Mouse (Mus musculus): ENCODE data around the gene Ift122. TPM values are rescaled to one million over a fixed set of nuclear protein-coding genes. Genes with fewer than 3 reads are reported as not detected.
"Not testable (repeated sequence)": the region's sequence is repeated elsewhere in the genome, so short reads cannot be mapped to it uniquely, and the experiment has no call there.

Ift122 gene
- 10 to 100 TPM; 28.7 to 30.3 TPM for total RNA-seq (2021)
- long read RNA-seq, experiment 1, full-length matches to known transcripts = 33 of 65 reads
- long read RNA-seq, experiment 1, partial matches to known transcripts = 16 of 65 reads
- long read RNA-seq, experiment 1, other reads (novel, unspliced or antisense) = 16 of 65 reads
- long read RNA-seq, experiment 2, full-length matches to known transcripts = 14 of 31 reads
- long read RNA-seq, experiment 2, partial matches to known transcripts = 12 of 31 reads
- long read RNA-seq, experiment 2, other reads (novel, unspliced or antisense) = 5 of 31 reads

DNA sequence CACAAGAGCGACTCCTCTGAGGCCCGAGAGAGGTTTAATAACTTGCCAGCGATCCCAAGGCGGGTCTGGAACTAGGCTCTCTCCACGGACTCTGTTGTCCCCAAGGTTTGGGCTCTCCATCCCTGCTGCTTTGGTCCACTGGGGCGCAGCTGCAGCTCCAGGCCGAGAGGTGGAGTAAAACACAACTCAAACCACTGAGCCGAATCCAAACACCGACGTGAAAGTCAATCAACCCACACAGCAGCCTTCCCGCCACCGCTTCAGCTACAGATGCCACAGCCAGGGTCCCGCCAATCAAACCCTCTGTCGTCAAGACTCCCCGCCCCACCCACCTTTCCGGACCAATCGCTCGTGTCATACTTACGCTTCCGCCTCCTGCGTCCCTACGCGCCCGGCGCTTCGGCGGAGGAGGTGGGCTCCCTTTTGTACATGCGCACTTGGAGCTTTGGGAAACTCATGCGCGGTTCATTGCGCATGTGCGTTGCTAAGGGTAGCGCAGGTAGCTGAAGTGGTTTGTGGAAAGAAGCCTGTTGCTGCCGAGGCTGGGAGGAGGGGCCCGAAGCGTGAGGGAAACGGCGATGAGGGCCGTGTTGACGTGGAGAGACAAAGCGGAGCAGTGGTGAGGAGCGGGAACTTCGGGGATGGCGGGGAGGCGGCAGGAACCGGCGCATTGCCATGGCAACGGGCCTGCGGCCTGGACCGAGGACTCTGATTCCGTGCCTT lies at the start of gene Ift122, which contains the start of gene Mbd4:
Gene Ift122, plus strand, starts transcription at position 380 of the 723 bp plus-strand sequence.
Gene Mbd4, minus strand, starts transcription at position 281 of the 723 bp plus-strand sequence.
- DNase-seq (ENCODE audit: low spot score in 2 of 2) = peak; percentile 97 to 99

DNA sequence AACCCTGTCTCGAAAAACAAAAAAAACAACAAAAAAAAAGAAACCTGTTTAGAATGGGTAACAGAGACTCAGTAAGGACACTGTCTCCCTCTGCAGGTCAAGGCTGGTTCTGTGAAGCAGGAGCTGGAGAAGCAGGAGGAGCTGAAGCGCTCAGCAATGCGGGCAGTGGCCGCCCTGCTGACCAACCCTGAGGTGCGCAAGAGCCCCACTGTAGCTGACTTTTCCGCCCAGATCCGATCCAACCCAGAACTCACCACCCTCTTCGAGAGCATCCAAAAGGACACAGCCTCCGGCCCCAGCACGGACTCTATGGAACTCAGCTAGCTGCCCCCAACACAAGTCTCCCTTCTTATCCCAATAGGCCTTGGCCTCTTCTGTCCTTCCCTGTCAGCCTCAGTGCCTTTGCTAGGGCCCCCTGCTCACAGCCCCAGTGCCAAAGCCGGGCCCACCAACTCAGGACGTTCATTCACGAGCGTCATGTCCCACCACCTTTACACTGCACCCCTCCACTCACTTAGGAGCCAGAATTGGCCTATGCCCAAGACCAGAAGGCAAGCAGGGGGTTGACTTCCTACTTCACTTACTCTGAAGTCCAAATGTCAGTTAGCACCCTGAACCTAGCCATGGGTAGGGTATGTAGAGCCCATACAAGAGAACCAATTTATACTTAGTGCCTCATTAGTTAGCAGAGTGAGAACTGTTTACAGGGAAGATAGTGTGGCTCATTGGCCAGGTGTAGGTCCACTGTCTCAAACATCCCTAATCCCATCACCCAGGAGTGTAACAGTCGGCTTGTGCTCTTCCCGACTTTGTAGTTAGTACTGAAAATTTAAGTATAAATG lies 49.5 kb upstream of the Ift122 start:
- DNase-seq (ENCODE audit: low spot score in 2 of 2) = peak; percentile 78 to 80

DNA sequence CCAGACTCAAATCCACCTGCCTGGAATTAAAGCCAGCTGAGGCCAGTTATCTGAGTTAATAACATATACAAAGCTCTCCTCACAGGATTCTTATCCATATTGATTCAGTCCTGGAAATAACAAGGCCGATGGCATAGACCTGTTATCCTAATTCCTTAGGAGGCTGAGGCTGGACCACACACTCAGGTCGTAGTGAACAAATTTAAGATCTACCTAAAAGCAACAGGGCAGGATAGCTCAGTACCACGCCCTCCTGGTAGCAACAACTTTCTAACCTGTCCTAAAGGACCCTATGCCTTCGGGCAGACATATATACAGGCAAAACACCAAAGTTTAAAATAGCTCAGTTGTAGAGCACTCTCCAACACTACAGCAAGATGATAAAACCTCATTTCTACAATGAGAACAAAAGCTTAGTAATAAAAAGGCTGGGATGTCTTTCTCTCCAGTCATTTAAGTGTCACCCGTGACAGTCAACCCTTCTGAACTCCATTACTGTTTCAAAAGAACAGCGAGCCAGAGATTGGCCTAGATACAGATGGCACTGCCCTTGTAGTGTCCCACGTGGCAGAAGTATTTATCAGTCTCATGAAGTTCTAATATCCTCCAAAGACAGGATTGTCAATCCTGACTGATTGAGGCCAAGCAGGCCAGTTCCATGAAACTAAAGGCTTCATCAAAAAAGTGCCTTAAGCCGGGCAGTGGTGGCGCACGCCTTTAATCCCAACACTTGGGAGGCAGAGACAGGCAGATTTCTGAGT lies 48.7 kb upstream of the Ift122 start:
- DNase-seq (ENCODE audit: low spot score in 2 of 2) = no peak

DNA sequence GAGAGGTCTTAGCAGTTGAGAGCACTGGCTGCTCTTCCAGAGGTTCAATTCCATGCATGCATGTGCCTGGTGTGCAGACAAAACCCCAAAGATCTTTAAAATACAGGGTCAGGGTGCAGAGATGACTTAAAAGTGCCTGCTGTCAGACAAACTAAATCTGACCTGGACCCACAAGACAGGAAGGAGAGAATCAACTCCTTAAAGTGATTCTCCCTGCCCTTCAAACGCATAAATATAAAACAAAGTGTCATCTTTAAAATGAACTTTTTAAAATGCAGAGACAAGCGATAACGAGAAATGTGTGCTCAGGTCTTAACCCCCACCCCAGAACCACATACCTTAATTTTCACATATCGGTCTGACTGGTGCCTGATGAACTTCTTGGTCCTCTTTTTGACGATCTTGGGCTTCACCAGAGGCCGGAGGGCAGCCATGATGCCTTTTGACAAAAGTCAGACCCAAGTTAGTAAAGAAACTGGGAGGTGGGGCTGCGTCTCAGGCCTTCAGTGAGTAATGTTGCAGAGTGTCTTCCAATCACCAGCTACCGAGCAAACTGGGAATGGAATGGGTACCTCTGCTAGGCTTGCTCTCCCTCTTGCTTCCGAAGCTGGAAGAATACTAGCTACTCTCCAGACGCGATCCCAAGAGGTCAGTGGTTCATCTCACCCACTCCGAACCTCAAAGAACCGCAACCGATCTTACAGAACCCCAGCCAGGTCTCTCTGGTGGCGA lies 45.6 kb upstream of the Ift122 start:
- DNase-seq (ENCODE audit: low spot score in 2 of 2) = no peak

DNA sequence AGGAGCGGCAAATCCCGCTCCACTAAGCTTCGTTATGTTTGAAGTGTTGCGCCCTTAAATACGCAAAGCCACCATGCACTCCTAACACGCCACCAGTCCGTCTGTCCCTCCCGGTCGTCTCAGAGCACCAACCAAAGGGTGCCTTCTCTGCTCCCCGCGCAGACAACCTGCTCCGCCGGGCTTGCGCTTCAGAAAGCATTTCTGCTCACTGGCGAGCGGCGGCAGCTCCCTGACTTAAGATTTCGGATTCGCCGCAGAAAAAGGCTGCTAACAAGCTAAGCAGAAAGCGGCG lies 45.1 kb upstream of the Ift122 start:
- DNase-seq (ENCODE audit: low spot score in 2 of 2) = no peak

DNA sequence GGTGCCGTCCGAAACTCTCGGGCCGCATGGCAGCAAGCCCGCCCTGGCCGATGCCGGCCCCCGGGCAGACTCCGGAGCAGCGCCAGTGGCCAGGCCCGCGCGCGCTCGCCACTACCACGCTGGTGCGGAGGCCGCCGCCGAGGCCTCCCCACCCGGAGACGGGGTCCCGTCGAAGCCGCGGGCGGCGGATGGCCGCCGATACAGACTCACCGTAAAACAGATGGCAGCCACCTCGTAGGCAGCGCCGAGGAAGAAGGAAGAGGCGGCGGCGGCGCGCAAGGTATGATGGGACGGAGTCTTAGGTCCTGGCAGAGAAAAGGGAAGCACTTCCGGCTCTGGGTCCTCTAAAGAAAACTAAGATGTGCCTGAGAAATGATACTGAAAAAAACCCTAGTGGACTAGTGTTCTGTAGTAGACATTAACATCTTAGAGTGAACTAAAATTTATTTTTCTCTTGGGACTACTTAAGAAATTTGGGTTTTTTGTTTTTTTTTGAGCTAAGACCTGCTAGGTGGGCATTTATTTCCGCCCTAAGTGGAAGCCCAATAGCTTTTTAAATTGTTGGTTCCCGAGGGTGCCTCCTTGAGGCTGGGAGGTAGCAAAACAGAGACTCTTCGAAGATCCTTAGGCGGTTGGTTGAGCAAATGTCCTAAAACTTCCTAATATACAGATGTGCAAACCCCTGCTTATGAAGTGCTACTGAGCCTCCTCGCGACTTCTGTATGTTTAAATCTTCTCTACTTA lies 44.6 kb upstream of the Ift122 start, which contains the start of gene Rpl32:
Gene Rpl32, minus strand, starts transcription at position 260 of the 744 bp plus-strand sequence.
- DNase-seq (ENCODE audit: low spot score in 2 of 2) = peak; percentile 83 to 91

DNA sequence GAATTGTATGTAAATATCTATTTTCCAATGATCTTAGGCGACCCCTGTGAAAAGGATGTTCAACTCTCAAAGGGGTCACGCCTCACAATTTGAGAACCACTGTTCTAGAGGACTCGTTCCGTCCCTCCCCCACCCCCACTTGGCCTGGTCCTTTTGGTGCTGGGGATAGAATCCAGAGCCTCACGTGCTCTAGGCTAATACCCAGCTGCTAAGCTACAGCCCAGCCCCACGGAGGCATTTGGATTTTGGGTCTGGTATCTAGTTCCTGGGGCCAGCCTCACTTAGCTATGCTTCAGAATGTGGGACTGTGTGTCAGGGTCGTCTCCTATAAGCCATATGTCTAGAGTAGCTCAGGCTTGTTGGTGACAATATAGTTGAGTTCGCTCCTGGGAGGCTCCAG lies 41.7 kb upstream of the Ift122 start:
- DNase-seq (ENCODE audit: low spot score in 2 of 2) = no peak

DNA sequence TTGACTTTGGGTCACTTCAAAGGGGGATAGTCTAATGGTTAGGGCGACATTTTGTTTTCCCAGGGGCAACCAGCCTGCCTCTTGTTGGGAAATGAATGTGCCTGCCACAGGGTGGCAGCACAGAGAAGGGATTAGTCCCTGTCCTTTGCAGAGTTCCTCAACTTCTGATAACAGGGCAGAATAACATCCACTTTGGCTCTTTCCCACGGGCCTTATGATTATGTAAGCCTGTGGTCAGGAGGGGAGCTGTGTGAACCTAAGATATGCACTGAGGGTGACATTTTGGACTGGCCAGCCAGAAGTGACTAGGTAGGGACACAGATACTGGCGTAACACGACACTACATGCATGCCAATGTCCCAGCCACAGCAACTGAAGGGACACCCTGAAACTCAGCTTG lies 39.2 kb upstream of the Ift122 start:
- DNase-seq (ENCODE audit: low spot score in 2 of 2) = peak; percentile 59

DNA sequence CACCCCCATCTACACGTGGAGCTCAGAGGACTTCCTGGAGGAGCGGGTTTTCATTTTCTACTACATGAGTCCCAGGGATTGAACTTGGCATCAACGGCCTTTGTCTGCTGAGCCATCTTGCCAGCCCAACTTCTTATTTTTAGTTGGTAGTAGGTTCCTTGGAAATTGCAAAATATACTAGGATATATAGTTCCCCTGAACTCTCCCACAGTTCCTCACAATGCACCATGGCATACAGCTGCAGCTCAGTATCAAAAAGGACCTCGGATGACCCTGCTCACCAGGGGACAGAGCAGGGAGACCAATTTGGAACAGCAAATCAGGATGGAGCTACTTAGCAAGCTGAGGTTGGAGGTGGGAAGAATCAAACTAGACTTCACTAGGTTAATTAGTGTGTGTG lies 38.2 kb upstream of the Ift122 start:
- DNase-seq (ENCODE audit: low spot score in 2 of 2) = no peak

DNA sequence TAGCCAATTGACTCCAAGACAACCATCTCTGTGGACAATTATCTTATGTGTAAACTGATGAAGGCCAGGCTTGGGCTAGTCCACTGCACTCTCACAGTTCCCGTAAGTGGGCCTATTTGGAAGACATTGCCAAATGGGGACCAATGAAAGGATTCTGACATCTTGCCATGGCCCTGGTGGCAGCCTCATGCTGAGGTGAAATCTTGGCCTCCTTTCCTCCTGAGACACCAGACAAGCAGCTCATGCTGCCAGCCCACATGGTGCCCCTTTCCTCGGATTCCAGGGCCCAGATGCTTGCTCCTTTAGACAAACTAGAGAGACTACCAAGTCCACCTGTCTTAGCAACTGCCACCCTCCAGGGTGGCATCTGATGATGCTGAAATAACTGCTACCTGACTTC lies 35.1 kb upstream of the Ift122 start:
- DNase-seq (ENCODE audit: low spot score in 2 of 2) = no peak

DNA sequence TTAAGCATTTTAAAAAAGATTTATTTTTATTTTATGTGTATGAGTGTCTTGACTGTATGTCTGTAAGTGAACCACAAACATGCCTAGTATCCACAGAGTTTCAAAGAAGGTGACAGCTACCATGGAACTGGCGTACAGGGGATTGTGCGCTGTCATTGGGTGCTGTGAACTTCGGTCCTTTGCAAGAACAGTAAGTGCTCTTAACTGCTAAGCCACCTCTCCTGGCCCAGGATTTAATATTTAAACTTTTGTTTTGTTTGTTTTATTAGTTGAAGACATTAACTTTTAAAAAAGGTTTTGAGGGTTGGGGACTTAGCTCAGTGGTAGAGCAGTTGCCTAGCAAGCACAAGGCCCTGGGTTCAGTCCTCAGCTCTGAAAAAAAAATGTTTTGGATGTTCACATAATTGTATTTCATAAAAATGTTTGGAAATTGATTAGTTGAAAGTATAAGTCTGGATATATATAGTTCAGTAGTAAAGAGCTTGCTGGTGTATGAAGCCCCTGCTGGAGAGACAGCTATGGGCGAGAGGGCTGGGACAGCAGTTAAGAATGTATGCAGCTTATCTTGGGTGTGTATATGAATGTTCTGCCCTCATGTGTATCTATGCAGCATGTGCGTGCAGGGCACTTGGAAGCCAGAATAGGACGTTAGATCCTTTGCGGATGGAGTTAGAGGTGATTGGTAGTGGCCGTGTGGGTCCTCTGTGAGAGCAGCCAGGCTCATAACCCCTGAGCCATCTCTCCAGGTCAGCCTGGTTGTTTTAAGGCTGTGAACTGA lies 31.9 kb upstream of the Ift122 start:
- DNase-seq (ENCODE audit: low spot score in 2 of 2) = no peak

DNA sequence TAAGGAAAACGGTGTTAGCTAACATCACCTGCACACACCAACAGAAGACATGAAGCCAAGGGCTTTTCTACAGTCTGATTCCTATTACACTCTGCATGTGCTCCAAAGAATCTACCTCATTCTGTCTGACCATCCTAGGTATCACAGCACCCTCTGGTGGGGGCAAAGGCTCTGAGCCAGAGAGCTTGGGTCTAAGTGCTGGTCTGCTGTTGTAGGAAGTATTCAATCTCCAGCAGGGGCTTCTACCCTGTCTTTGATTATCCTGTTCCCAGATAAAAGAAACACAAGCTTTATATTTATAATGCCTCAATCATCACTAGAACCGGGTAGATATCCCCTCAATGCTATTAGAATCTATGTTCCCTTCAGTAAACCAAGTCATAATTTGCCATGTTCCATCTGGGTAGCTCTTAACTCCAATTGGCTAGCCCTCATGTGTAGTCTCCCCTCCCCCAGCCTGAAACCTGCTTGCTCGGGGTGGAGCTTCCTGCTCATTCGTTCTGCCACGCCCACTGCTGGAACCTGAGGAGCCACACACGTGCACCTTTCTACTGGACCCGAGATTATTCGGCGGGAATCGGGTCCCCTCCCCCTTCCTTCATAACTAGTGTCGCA lies 29.3 kb upstream of the Ift122 start:
- not testable (repeated sequence) for DNase-seq (ENCODE audit: low spot score in 2 of 2)

DNA sequence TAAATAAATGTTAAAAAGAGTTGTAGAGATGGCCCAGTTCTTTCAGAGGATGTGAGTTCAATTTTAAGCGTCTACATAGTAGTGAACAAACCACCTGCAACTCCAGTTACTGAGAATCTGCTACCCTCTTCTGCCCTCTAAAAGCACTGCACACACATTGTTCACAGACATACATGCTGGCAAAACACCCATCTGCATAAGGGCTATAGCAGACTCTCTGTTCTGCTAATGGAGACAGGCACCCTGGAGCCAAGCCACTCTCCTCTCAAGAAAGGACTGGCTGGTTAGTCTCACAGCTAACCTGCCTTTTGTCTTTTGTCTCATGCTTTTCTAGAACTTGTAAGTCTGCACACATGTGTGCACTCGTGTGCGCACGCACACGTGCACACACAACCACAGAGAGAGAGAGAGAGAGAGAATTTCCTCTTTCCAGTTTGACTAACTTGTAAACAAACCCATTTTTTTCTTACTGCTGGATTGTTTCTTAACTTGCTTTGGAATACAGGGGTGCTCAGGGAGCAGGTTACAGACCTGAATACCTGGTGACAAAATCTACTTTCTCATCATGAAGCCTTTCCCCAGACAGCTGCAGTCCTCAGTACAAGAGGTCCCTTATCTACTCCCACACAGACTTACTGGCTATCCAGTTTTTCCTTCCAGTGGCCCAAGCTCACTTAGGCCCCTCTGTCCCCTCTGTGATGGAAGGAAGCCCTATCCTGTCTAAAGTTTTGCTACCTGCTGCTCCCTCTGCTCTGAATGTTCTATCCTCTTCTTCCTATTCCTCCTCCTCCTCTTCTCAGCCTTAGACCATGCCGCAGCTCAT lies 22.3 kb upstream of the Ift122 start:
- DNase-seq (ENCODE audit: low spot score in 2 of 2) = no peak

DNA sequence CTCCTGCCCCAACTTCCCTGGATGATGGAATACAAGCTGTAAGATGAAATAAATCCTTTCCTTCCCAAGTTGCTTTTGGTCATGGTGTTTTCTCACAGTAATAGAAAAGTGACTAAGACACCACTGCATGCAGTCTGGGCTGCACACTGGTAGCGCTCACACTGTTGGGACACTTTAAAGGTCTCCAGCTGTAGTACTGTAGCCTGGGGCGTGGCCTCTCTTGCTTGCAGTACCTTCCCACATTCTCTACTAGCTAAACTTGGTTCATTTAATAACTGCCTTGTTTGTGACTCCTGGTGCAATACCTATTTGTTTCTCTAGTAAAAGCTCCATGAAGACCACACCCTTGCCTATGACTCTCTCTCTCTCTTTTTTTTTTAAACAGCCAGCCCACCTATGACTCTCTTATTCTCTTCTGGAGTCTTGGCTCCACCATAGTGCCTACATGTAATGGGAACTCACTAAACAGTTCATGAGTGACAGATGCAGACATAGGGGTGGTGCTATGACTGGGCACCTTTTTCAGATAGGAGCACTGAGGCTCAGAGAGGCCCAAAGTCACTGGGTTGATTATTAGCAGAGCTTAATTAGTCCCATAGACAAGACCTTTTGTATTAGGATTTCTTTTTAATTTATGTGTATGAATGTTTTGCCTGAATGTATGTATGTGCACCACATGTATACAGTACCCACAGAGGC lies 21.0 kb upstream of the Ift122 start:
- DNase-seq (ENCODE audit: low spot score in 2 of 2) = no peak

DNA sequence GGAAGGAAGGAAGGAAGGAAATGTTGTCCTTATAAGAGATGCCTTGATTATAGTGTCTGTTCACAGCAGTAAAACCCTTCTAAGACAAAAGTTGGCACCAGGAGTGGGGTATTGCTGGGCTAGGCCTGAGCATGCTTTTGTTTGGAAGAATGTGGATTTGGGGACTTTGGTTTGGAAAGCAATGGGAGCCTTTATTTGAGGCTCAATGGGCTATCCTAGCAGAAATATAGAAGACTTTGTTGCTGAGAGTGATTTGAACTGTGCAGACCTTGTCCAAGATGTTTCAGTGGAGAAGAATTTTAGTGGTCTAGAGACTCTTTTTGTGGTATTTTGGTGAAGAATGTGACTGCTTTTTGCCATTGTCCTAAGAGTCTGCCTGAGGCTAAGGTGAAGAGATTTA lies 19.4 kb upstream of the Ift122 start:
- DNase-seq (ENCODE audit: low spot score in 2 of 2) = no peak

DNA sequence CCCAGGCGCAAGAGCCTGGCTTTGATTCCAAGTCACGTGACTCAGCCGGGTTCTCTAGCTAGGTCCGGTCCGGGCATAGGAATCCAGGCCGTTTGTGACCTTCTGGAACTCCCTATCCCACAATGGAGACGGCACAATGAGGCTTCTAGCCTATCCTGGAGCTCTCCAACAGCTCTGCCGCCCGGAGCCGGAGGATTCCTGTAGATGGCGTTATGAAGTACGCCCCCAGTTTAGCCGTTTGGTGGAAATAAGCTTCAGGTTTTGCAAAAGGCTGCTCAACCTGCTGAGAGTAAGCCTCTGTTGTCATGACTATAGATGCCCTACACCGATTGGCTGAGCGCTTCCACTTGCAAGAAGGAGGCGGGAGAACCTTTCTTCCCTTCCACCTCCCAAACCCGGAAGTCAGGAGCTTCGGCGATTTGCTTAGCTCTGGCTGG lies 15.1 kb upstream of the Ift122 start, which contains the start of gene Efcab12:
Gene Efcab12, minus strand, starts transcription at position 252 of the 437 bp plus-strand sequence.
- peak; percentile 66 to 76 for DNase-seq (ENCODE audit: low spot score in 2 of 2)

DNA sequence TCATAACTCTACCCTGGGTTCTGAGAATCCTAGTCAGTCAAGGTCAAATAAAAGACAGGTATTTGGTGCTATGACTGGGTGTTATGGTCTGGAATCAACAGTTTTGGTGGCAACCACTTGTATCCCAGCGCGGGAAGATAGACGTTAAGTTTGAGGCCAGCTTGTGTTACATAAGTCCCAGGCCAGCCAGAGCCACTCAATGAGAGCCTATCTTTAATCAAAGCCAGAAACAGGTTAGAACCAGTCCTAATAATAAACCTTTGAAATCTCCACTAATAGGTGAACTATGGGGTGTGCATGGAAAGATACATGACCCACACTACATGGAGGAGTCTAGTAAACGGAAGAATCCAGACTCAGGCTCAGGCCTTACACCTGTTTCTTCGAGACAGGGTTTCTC lies 14.5 kb upstream of the Ift122 start:
- no peak for DNase-seq (ENCODE audit: low spot score in 2 of 2)
